Mouse (Mus musculus): ENCODE results near the gene Cdc42ep4.

Gene Cdc42ep4

DNA sequence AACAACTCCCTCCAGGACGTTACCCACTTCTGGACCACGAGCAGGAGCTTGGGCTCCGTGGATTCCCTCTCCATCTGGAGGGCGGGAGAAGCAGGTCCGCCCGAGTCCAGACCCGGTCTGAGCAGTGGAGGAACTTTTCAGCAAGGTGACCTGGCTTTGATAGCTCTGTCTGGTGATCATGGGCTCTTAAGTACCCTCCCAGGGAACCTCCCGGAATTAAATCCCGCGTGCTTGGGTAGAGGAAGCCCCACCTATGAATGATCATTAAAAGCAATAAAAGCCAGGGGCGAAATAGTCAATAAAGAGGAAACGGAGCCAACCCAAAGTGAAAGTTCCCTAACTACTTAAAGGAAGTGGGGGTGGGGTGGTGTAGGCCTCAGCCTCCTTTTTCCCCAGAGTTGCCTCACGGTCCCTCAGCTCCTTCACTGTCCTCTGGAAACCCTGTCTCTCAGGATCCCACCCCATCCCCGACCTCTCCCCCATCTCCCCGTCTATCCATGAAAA, 529 bp upstream of the Cdc42ep4 start:
- CTCF ChIA-PET, result interaction anchor here (0.6 kb wide), 1 partner anchor 341 kb away, joined by 15 read pairs; no protein-coding TSS in a partner anchor

- CTCF ChIA-PET, result interaction anchor here (0.7 to 1.1 kb wide), 2 partner anchors 35 to 60 kb away, joined by 3 read pairs; no protein-coding TSS in a partner anchor
Measured at GRCm38 (mm10) chr11:113750571-113751483, 854 bp downstream of the Cdc42ep4 start.

- CTCF ChIA-PET, result interaction anchor here (0.7 to 1.1 kb wide), 2 partner anchors 36 to 61 kb away, joined by 3 read pairs; no protein-coding TSS in a partner anchor
Measured at GRCm38 (mm10) chr11:113749749-113750351, 1.8 kb downstream of the Cdc42ep4 start.

- CTCF ChIA-PET, result no interaction called here
Measured at GRCm38 (mm10) chr11:113748797-113749521, 2.7 kb downstream of the Cdc42ep4 start.

GRCm38 (mm10) chr11:113747725-113748380, 3.8 kb downstream of the Cdc42ep4 start:
- CTCF ChIA-PET, result no interaction called here

GRCm38 (mm10) chr11:113747056-113747455, 4.6 kb downstream of the Cdc42ep4 start:
- CTCF ChIA-PET, result no interaction called here

DNA sequence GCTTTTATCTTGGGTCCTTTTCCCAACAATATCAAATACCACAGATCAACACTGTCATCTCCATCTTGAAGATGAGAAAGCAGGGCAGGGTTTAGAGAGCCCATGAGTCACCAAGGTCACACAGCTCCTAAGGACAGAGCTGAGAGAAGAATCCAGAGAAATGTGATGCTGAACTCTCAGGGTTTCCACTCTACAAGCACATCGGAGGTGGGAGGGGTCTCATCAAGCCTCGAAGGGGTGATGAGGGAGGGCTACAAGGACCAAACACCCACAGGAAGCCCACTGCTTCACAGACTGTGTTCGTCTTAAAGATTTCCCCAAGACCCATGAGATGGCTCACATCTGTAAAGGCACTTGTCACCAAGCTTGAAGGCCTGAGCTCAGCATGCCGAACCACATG, 5.7 kb downstream of the Cdc42ep4 start:
- CTCF ChIA-PET, result interaction anchor here (0.6 kb wide), 1 partner anchor 10 kb away, joined by 18 read pairs; no protein-coding TSS in a partner anchor

DNA sequence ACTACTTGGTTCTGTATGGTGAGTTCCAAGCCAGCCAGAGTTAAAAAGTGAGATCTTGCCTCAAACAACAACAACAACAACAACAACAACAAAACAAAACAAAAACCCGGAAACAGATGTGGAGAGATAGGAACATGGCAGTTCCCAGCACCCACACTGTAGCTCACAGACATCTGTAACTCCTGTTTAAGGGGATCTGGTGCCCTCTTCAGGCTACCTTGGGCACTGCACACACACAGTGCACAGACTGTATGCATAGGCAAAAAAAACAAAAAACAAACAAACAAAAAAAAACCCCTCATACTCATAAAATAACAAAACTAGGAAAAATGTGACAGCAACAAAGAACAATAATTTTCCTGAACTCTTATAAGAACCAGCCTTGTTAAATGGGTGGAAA, 8.7 kb downstream of the Cdc42ep4 start:
- CTCF ChIA-PET, result no interaction called here

DNA sequence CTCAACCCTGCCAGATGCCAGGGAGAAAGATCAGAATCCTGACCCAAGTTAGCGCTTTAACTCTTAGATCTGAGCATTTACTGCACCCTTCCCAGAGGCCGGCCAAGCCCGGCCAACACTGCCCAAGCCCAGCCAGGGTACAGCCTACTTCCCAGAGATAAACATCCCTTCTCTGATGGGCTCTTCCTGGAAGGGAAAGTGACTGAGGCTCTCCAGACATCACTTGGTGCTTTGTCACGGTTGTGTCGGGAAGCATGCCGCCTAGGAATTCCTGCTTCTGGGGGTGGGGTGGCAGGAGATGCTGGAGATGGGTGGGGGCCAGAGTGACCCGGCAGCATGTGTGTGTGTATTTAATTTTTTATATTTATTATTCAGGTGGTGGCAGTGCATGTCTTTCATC, 11.6 kb downstream of the Cdc42ep4 start:
- CTCF ChIA-PET, result no interaction called here

- CTCF ChIA-PET, result no interaction called here
Measured at GRCm38 (mm10) chr11:113739213-113739612, 12.5 kb downstream of the Cdc42ep4 start.

DNA sequence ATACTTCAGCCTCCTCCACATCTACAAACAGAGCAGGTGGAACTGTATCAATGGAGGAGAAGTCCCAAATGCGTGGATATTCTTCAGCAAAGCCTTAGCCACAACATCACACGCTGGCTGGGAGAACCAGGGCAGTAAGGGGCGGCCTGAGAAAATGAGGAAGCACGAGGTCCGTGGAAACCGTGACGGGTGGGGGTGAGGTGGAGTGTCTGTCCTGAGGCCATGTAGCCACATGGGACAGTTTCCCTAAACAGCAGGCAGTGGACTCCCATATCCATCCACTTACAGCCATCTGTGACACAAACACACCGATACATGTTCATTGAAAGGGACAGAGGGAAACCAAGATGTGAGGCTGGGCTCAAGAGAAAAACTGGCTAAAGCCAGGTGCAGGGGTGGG, 13.8 kb downstream of the Cdc42ep4 start:
- CTCF ChIA-PET, result no interaction called here

DNA sequence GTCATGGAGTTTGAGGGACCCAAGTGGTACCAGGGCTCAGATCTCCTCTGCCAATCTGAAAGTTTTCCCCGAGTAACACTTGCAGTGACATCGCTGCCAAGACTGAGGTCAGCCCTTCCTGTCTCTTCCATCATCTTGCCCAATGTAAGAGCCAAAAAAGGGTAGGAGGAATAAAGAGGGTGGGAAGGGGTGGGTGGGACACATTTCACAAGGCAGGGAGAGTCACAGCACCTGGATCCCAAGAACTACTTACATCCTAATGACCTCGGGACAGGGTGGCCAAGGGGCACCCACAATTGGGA, 14.2 kb downstream of the Cdc42ep4 start:
- CTCF ChIA-PET, result no interaction called here

DNA sequence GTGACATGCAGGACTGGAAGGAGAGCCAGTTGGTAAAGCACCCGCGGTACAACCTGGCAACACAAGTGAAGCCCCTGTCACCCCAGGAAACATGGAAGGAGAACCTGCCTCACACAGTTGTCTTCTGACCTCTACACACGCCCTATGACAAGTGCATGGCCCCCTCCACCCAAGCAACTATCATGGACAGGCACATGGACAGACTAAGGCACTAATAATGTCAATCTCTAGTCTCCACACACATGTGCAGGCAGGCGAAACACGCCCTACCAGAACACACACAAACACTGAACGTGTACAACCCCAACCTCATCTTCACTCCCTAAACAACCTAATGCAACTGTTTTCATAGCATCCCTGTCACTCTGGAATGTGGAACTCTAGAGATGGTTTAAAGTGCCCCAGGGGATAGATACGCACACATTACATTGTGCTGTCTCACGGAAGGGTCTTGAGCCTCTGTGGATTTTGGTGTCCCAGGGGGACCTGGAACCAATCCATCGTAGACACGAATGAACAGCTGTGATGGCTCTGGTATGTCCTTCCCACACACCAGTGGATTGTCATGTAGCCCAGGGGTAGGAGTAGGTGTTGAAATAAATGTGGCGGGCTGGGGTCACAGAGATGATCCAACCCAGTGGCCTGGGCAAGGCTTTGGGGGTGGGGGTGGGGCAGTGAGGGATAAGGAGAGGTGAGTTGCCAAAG, 14.7 kb downstream of the Cdc42ep4 start:
- CTCF ChIA-PET, result no interaction called here

DNA sequence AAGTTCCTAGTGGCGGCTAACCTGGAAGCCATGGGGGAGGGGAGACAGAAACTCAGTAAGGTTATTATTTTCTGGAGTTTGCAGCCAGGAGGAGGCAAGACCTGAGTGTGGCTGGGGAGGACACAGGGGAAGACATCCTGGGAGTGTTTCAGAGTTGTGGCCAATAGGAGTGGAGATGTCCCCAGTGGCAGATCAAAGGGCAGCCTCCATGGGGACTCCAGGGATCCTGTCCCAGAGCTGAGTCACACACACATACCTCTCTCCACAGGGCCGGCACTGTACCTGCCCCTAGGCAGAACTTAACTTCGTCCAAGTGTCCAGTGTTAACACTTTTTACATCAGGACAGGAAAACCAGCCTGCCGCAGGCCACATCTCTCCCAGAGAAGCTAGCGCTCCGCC, 16.5 kb downstream of the Cdc42ep4 start:
- CTCF ChIA-PET, result no interaction called here

GRCm38 (mm10) chr11:113733631-113734364, 17.9 kb downstream of the Cdc42ep4 start:
- CTCF ChIA-PET, result no interaction called here

DNA sequence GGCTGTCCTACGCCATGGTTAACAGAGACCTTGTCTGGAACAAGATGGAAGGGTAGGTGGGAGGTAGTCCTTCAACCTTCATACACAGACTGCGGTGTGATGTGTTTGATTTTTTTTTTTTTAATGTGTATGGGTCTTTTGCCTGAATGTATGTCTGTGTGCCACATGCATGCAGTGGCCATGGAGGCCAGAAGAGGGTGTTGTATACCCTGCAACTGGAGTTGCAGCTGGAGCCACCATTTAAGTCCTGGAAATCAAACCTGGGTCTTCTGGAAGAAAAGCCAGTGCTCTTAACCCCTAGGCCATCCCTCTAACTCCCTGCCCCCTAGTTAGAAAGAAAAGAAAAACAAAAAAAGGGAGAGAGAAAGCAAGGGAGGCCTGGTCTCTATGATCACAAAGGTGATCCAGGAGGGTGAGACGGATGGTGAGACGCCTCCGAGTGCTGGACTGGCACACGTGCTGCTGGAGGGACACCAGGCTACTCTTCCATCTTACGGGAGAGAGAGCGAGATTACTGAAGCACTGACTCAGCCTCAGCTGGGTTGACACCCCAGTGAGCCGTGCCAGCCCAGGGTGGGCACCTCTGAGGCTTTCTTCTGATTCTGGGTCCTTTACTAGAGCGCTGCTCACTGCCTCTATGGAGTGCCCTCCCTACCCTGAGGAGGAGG, 19.6 kb downstream of the Cdc42ep4 start:
- CTCF ChIA-PET, result no interaction called here

DNA sequence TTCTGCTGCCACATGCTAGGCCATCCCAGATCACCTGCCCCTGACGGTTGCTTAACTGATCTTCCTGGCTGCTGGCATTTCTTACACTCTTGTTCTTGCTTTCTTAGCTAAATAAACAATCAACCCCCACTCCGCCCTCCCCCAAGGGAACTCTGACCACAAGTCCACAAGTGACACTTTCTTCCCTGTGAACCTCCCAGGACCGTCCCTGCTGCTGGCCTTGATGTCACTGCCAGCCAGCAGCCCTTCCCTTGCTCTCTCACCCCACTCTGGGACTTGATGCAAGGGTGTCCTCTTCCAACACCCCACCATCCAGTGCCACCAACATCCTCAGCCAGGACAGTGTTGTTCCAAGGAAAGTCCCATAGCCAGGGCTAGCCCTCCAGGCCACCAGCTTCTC, 20.8 kb downstream of the Cdc42ep4 start:
- CTCF ChIA-PET, result interaction anchor here (0.6 kb wide), 1 partner anchor 78 kb away, joined by 3 read pairs; no protein-coding TSS in a partner anchor

- CTCF ChIA-PET, result no interaction called here
Measured at GRCm38 (mm10) chr11:113729917-113730316, 21.8 kb downstream of the Cdc42ep4 start.

DNA sequence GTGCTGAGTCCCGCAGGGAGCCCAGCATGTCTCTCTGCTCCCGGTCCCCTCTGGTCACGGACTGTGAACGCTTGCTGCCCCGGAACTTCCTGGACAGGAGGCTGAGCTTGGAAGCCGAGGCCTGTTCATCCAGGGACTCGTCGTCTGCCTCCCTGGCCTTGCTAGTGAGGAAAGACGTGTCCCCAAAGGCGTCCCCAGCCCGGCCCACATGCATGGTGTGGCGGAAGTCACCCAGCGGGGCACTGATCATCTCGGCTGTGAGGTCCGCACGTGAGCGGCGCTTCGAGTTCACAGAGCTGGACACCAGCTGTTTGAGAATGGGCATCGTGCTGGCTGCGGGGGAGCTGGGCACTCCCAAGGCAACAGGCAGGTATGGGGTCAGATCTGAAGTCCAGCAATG, 22.4 kb downstream of the Cdc42ep4 start:
- CTCF ChIA-PET, result no interaction called here

DNA sequence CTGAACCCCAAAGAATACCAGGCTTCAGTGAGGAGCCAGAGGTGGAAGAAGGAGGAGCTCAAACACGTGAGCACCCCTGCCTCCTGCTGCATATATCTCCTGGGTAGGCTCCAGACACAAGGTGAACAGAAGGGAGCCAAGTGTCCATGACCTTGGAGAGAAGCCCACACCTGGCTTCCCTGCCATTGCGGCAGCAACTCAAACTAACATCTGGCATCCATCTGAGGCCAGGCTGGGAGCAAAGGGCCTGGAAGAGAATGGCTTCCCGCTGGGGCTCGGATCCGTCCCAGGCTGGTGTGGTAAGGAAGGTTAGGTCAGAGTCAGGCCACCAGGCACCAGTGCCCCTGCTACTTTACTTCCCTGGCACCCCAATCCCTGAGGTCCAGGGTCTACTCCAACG, 23.7 kb downstream of the Cdc42ep4 start:
- CTCF ChIA-PET, result no interaction called here

Data from spleen, embryonic (tissue).